Mouse (Mus musculus) ES-Bruce4 (cell line): ENCODE results near the gene Coasy. TPM values are rescaled to one million over a fixed set of nuclear protein-coding genes. Genes with fewer than 3 reads are reported as not detected.

Experiments used
- H3K27ac ChIP-seq: 2 replicates; pipeline ENCODE4 v1.5.1; 2012; ENCODE audit warnings: low read length, inconsistent platforms; ENCODE audit not compliant: insufficient read depth
- H3K27me3 ChIP-seq: 2 replicates; pipeline ENCODE4 v1.6.1; 2012; ENCODE audit warnings: mild to moderate bottlenecking, low read length, inconsistent platforms; ENCODE audit not compliant: control insufficient read depth, poor library complexity, insufficient read depth, severe bottlenecking
- H3K36me3 ChIP-seq: 2 replicates; pipeline ENCODE4 v1.6.1; 2012; ENCODE audit warnings: inconsistent platforms, mild to moderate bottlenecking, low read length, moderate library complexity; ENCODE audit not compliant: control insufficient read depth, poor library complexity, insufficient read depth, severe bottlenecking
- H3K4me1 ChIP-seq: one replicate; pipeline ENCODE4 v1.8.1; 2011; ENCODE audit warnings: low read length; ENCODE audit not compliant: control insufficient read depth, insufficient read depth
- H3K4me3 ChIP-seq: 2 replicates; pipeline ENCODE4 v1.5.1; 2011; ENCODE audit warnings: low read depth, mild to moderate bottlenecking, low read length
- H3K9ac ChIP-seq: 2 replicates; pipeline ENCODE4 v1.6.1; 2012; ENCODE audit warnings: low read depth, mild to moderate bottlenecking, inconsistent platforms; ENCODE audit not compliant: poor library complexity, severe bottlenecking
- H3K9me3 ChIP-seq: replicated peaks from 2 replicates; pipeline ENCODE4 v1.6.1; 2012; ENCODE audit warnings: mild to moderate bottlenecking, low read length, inconsistent platforms; ENCODE audit not compliant: control insufficient read depth, poor library complexity, insufficient read depth, severe bottlenecking
- CTCF ChIP-seq: IDR thresholded peaks from one replicate; pipeline ENCODE4 v1.8.1; 2011; ENCODE audit warnings: low read depth, low read length
- EP300 ChIP-seq: IDR thresholded peaks from 2 replicates; pipeline ENCODE4 v1.6.1; 2011; ENCODE audit warnings: low read depth, low read length; ENCODE audit not compliant: insufficient read depth
- POLR2A ChIP-seq: IDR thresholded peaks from one replicate; pipeline ENCODE4 v1.8.1; 2011; ENCODE audit warnings: low read length; ENCODE audit not compliant: insufficient read depth
- polyA plus RNA-seq: library from polyadenylated mRNA; stranded (reverse); fragments of >200 nt; gene quantifications from 2 replicates; pipeline ENCODE4 v1.2.4, GENCODE M21; 2011; ENCODE audit warnings: low read depth; ENCODE audit not compliant: missing spikeins, insufficient read depth, insufficient read length

Gene Coasy
- polyA plus RNA-seq, 1 experiment: 21.7 TPM

DNA sequence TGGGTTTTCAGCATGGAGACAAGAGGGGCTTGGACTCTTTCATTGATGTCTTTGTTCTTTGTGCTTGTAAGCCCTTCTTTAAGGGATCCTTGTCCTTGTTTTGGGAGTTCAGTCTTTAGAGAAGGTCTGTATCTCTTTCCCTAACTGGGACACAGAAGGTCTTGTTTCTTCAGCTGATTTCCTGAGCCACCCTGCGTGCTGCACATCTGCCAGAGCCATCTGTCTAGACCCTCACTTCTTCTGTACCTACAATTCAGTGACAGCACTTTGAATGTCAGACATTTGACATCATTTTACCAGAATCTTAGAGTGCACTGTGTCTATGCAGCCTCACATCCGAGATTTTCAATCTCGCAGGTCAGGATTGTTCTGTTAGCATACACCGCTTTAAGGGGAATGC is 36.5 kb upstream of the Coasy start:
- Histone ChIP-seq H3K27ac (no peak overlapping the region), H3K4me1 (no peaks in the 10 kb centered on the region)
- TF ChIP-seq EP300 (no peak), CTCF (no peak), POLR2A (no peak)

DNA sequence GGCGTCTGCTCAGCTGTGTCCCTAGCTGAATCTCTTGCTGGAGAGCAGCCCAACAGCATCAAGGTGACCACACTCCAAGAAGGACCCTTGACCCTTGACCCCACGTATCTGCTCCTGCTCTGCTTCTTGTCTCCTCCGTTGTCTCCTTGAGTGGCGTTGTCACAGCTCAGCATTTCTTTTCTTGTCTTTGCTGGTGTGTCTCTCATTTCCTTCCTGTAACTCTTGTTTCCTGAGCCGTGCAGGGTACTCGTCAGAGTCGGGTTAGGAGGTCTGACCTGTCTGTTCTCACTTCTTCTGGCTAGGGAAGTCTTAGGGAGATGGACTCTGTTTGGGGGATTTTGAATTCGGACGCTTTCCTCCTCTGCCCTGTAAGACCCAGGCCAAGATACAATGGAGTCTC is 35.9 kb upstream of the Coasy start:
- Histone ChIP-seq H3K4me3 (no peak overlapping the region), H3K27ac (no peak overlapping the region), H3K9me3 (no peaks in the 10 kb centered on the region), H3K4me1 (no peaks in the 10 kb centered on the region), H3K27me3 (no peaks in the 10 kb centered on the region), H3K9ac (no peak overlapping the region), H3K36me3 (no peaks in the 10 kb centered on the region)
- no peak for TF ChIP-seq POLR2A
- TF ChIP-seq EP300: no peak
- no peak for TF ChIP-seq CTCF

More for the DNA sequence above, 36.5 kb upstream of the Coasy start:
- Histone ChIP-seq H3K9ac (no peak overlapping the region), H3K36me3 (no peaks in the 10 kb centered on the region), H3K27me3 (no peaks in the 10 kb centered on the region), H3K4me3 (no peak overlapping the region), H3K9me3 (no peaks in the 10 kb centered on the region)

DNA sequence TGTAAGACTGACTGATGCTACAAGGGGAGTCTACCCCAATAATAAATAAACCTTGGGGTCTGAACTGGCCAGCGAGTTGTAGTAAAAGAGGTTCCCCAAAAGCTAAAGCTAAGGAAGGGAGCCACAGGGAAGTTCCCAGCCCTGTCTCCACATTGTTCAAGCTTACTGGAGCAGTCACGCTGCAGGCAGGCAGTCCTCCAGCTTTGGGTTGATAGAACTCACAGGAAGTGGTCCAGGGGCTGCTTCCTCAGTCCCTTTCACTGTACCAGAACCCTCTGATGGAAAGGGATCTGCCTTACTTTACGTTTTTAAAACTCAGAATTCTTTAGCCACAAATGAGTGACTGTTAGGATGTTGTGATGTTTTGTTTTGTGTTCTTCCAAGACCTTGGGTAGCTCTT is 34.9 kb upstream of the Coasy start:
- Histone ChIP-seq H3K9ac (no peak overlapping the region), H3K27ac (no peak overlapping the region), H3K36me3 (no peaks in the 10 kb centered on the region), H3K27me3 (no peaks in the 10 kb centered on the region), H3K9me3 (no peaks in the 10 kb centered on the region), H3K4me3 (no peak overlapping the region), H3K4me1 (no peaks in the 10 kb centered on the region)
- TF ChIP-seq EP300 (no peak), CTCF (no peak), POLR2A (no peak)

DNA sequence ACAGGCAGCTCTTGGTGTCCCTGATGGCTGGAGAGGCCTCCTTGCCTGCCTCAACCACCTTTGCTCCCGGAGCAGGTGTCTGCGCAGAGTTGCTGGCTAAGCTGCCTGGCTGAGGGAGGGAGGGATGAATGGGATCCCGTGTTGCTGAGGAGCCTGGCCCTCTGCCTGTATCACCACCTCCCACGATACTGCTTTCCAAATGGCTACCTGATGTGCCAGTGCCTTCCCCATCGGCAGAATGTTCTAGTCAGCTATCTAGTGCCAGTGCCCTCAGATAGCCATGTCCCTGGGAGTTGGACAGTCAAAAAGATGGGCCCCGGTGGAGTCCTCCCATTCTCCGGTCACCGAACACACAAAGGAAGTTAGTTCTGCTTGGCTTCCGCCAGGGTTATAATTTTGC is 32.0 kb upstream of the Coasy start:
- Histone ChIP-seq H3K4me1 (peaks cover 2% of the 10 kb centered on the region), H3K27ac (no peak overlapping the region), H3K36me3 (no peaks in the 10 kb centered on the region), H3K27me3 (no peaks in the 10 kb centered on the region), H3K9me3 (no peaks in the 10 kb centered on the region), H3K4me3 (no peak overlapping the region), H3K9ac (no peak overlapping the region)
- no peak for TF ChIP-seq POLR2A
- TF ChIP-seq EP300: no peak
- no peak for TF ChIP-seq CTCF

DNA sequence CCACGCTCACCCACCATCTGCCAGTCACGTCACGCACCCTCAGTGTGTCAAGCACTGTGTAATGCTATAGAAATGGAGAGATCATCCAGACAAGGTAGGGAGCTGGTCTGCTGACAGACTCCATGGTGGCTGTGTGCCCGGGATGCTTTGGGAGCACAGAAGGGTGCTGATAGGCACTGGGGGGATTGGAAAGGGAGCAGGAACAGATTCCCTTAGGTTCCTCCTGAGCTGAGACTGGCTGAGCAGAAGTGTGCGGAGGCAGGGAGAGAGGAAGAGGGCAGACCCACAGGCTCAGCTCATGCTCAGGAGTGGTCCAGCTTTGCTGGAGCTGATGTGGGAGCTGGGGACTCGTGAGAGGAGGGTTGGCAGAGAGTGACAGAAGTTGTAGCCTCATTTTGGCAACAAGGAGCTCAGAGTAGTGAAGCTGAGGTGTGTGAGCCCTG is 31.3 kb upstream of the Coasy start:
- Histone ChIP-seq H3K9ac (no peak overlapping the region), H3K4me3 (no peak overlapping the region), H3K9me3 (no peaks in the 10 kb centered on the region), H3K36me3 (no peaks in the 10 kb centered on the region), H3K27me3 (no peaks in the 10 kb centered on the region), H3K4me1 (peaks cover 2% of the 10 kb centered on the region), H3K27ac (no peak overlapping the region)
- TF ChIP-seq POLR2A: no peak
- no peak for TF ChIP-seq CTCF
- TF ChIP-seq EP300: no peak

DNA sequence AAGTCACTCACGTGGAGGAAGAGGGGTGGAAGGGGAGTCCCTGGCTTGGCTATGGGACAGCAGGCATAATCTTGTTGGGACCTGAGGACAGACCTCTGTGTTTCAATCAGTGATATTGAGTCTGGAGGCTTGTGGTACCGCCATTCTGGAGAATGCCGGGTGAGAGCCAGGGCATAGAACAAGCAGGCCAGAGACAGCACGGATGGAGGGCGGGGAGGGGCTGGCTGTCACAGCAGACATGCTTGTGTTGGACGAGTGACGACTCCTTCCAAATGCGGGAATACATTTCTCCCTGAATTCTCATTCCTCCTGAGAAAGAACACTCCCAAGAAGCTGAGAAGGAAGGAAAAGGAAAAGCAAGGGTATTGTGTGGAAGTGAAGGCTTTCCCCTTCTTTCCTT is 30.7 kb upstream of the Coasy start:
- Histone ChIP-seq H3K27ac (no peak overlapping the region), H3K9ac (no peak overlapping the region), H3K4me3 (no peak overlapping the region), H3K9me3 (no peaks in the 10 kb centered on the region), H3K27me3 (no peaks in the 10 kb centered on the region), H3K4me1 (peaks cover 2% of the 10 kb centered on the region), H3K36me3 (no peaks in the 10 kb centered on the region)
- TF ChIP-seq EP300: no peak
- TF ChIP-seq POLR2A: no peak
- no peak for TF ChIP-seq CTCF
